Mouse (Mus musculus): Measurements from ENCODE around the gene Dbnl.
A peak's percentile ranks its signal among the peaks of the same experiment; 100 is the strongest.
"Not testable (repeated sequence)": the region's sequence is repeated elsewhere in the genome, so short reads cannot be mapped to it uniquely, and the experiment has no call there.

Dbnl gene

DNA sequence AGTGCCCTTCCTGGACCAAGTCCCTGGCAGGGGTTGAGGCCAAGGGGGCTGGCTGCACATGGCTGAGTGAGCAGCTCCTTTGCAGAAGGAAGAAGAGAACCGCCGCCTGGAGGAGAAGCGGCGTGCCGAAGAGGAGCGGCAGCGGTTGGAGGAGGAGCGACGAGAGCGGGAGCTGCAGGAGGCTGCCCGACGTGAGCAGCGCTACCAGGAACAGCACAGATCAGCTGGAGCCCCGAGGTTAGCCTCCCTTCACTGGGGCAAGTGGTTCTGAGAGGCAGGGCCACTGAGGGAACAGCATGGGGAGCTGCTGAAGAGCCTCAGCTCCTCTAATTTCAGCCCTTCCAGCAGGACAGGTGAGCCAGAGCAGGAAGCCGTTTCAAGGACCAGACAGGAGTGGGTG is 8.7 kb downstream of the Dbnl start:
- DNase-seq = no peak

DNA sequence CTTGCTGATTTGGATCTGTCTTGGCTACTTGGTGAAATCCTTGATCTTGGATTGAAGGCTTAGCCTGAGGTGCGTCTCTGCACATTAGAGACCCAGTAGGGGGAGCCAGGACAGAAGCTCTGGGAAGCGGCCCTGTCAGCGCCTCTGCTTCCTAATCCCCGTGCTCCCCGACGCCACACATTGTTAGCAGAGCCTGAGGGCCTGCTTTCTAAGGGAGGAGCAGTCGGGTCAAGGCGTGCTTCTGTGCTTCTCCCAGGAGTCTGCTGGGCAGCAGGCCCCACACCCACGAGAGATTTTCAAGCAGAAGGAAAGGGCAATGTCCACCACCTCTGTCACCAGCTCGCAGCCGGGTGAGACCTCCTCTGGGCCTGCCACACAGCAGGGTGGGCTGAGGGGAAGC is 9.1 kb downstream of the Dbnl start:
- no peak for DNase-seq

DNA sequence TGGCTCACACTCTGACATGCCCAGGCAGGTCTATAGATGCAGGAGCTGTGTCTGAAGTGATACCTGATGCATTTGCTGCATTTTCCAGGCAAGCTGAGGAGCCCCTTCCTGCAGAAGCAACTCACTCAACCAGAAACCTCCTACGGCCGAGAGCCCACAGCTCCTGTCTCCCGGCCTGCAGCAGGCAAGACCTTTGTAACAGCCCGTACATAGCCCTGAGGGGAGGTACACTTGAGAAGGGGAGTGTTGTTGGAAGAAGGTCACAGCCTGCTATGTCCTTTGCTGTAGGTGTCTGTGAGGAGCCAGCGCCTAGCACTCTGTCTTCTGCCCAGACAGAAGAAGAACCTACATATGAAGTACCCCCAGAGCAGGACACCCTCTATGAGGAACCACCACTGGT is 9.6 kb downstream of the Dbnl start:
- DNase-seq = no peak

DNA sequence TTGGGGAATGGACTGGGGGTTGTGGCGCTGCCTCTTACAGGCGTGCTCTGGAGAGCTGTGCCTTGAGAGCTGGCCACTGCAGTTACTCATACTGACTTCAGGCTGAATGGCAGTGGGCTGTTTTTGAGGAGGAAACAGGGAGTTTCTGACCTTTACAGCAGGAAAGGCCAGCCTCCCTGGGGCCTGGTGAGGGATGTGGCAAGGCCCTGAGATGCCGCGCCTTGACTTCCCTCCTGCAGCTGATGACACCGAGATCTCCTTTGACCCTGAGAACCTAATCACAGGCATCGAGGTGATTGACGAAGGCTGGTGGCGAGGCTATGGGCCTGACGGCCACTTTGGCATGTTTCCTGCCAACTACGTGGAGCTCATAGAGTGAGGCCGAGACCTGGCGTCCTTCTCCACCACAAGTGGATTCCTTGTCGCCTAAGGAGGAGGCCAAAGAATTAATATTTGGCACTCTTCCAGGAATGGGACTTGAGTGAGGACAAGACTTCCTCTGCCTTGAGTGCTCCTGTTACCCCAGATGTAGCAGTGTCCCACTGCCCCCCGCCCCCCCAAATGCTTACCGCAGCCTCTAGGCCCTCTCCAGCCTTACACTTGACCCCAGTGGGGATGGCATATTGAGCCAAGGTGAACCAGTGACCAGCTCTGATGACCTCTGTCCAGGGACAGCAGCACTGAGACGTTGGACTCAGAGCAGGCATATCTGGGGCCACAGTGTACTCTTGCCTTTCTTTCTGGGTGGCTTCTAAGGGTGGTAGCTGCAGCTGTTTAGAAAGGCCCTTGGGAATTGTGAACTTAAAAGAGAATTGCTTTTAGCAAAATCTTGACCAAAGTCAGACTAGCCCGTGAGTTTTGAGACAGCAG is 11.6 kb downstream of the Dbnl start:
- no peak for DNase-seq

DNA sequence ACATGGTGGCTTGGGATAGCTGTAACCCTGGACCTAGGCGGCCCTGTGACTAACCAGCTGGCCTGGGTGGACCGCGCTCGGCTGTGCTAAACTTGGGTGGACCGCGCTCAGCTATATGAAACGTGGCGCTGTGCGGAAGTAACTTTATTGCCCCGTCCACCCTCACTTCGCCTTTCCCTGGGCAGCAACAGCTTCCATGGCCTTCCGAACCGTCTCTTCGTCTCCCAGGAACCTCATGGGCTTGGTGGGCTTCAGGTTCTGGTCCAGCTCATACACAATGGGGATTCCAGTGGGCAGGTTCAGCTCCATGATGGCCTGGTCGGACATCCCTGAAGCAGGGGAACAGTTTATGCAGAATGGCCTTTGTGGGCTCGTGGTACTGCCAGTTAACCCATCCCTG is 13.2 kb downstream of the Dbnl start:
- DNase-seq = no peak

DNA sequence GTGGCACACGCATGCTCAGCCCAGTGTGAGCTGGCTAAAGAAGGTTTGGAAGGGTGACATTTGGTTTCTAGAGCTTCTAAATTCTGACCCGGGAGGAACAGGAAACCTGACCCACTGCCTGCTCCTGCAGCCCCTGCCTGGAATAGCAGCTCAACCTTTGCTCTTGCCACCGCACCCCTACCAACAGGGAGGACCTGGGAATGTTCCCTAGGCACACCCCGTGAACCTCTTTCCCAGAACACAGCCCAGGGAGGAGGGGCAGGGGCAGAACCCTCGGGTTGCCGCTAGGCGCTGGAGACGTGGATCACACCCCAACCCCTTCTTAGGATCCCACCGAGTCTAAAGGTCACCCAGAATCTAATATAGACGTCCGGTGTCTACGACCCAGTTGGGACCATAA is 13.7 kb downstream of the Dbnl start:
- no peak for DNase-seq

DNA sequence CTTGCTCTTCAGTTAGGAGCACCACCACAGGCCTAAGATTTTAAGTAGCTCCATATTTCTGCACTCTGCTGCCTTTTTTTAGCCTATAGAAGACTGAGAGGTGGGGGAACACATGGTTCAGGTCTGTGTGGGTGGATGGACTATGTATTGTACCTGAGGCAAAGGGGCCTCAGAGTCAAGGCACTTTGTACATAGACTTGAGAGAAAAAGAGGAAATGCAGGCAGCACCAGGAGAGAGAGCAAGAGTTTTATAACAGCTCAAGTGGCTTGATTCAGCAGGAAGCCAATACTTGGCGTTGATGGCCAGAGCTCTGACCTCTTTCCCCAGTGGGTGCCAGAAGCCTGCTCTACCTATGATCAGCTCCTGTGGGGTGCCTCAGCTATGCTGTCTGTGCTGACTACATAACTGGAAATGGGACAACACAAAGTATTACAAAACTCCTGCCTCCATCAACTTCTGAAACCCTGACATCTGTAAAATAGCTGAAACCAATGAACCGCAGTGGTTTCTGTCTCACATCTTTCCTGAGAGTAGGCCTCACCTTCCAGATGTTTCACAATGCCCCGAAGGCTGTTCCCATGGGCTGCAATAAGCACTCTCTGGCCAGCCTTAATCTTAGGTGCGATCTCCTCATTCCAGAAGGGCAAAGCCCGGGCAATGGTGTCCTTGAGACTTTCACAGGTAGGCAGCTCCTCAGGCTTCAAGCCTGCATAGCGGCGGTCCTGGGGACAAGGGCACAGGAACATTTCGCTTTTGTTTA is 14.3 kb downstream of the Dbnl start:
- no peak for DNase-seq

DNA sequence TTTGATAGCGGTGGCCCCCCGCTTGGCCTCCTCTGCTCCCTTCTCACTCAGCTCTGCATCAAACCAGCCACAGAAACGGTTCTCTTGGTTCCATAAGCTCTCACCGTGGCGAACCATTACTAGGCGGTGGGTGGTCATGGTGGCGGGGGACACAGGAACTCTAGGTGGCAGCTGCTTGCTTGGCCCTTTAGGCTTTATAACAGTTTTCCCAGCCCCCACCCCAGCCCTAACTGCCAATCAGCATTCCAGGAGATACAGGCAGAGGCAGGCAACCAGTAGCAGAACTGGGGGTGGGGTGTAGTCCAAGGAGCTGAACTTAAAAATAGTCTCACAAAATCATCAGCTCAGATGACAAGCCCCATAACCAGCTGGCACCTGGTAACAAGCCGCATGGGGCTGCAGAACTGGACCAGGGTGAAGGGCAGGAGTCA is 15.3 kb downstream of the Dbnl start, which contains the start of gene Pgam2:
Gene Pgam2, minus strand, starts transcription at position 183 of the 431 bp plus-strand sequence.
- no peak for DNase-seq

DNA sequence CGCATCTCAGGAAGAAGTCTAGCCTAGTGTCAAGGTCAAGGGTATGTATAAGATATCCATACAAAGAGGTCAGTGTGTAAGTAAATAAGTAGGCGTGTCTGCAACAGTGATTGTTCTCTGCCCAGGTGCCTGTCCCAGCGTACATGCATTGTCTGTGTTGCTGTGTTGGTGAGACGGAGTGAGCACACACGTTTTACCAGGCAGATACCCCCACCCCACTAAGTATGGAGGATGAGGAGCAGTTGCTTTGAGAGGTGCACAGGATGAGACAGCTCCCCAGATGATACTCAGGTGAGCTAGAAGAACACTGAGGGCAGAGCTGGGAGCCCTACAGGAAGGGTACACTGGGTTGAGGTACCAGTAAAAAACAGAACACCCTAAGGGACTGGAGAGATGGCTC is 15.9 kb downstream of the Dbnl start:
- no peak for DNase-seq

DNA sequence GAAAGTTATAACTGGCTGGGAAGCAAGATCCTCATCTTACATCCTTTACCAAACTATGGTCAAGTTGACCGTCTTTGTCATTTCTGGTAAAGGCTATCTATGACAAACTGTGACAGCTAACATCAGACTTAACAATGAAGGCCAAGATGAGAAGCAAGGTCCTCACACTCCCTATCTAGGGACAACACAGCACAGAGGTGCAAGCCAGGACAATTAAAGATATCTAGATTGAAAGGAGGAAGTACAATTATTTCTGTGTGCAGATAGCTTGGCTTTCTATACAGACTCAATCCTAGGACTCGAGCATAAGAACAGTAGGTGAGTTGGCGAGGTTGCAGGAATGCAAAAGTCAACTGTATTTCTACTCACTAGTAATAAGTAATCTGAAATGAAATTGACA is 17.4 kb downstream of the Dbnl start:
- DNase-seq = no peak

DNA sequence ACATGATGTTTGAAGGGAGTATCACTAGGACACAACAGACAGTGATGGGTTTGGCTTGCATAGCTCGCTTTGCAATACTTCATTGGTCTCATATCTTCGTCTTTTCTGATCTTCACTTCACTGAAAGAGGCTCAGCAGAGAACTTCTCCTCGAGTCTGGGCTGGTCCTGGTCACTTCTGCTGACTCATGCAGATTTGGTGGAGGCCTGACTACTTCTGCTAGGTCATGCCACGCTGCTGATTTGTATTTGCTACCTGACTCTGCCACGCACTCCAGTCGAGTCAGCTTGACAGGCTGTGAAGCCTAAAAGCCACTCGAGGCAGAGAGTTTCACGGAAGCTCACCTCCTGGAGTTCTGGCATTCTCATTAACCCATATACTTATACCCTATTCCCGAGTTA is 19.7 kb downstream of the Dbnl start:
- DNase-seq = no peak

DNA sequence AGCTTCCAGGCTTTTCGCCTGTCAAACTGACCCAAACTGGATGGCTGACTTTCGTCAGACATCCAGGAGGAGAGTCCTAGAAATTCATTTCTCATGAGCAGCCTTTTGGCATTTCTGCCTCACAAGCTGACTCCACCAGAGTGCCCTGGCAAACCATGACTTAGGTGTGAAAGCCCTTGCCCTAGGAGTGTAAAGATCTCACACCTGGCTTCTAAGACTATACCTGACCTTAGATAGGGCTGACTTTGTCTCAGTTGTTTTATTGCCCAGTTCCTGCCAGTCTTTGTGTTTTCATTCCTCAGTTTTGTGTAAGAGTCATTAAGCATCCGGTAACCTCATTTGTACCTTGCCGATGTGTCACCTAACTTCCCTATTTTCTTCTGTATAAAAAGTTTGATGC is 21.2 kb downstream of the Dbnl start:
- DNase-seq = not testable (repeated sequence)

DNA sequence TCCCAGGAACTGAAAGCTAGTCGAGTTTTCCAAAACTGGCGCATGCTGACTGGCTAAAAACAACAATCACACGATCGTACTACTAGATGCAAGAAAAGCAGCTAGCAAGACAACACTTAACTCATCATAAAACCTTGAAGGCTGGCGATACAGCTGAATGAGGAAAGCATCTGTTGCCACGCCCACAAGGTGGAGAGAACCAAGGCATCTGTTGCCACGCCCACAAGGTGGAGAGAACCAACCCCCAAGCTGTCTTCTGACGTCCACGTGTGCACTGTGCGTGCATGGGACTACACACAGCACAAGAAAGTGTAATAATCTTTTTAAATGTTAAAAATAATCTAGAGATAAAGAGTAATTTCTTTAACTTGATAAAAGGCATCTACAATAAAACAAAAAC is 25.1 kb downstream of the Dbnl start:
- no peak for DNase-seq

DNA sequence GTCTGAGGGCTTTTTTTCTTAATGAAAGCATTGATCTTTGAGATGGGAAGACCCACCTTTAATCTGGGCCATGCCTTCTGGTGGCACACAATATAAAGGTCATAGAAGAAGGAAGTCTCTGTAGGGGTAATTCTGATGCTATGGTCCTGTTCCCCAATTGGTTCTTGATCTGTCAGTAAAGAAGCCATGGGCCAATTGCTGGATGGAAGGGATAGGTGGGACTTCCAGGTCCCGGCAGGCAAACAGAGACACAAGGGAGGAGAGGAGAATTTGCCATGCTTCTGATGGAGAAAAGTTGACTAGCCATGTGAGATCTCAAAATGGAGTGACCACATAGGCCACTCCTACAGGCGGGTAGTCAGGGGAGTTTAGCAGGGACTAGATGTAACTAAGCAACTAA is 30.9 kb downstream of the Dbnl start:
- no peak for DNase-seq

DNA sequence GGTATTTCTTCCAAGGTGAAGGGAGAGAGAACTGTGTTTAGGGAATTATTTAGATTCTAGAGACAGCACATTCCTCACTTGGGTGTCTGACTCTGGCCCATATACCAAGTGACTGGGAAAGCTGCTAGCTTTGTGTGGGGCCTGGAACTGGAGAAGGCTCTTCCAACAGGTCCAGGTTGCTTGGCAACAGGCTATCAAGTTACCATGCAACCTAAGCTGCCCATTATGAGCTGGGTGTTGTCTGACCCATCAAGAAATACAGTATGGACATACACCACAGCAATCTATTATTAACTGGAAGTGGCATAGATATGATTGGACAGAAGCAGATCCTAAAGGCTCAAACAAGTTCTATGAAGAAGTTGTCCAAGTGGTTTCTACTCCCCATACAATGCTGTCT is 37.1 kb downstream of the Dbnl start:
- no peak for DNase-seq

DNA sequence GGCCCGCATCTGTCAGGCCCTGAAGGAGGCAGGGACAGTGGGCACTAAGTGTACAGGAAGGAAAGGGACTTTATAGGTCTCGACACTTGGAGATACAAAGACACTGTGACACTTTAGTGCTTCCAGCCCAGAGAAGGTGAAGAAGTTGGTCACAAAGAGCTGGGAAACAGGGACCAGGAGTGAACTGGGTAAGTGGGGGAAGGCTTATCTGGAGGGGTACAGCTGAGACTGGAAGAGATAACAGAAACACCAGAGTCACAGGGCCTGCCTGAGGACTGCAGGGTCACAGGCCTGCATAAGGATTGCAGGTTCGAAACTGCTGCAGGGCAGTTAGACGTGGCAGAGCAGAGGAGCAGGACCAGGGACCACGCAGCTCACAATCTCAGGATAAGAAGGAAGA is 39.6 kb downstream of the Dbnl start:
- no peak for DNase-seq

DNA sequence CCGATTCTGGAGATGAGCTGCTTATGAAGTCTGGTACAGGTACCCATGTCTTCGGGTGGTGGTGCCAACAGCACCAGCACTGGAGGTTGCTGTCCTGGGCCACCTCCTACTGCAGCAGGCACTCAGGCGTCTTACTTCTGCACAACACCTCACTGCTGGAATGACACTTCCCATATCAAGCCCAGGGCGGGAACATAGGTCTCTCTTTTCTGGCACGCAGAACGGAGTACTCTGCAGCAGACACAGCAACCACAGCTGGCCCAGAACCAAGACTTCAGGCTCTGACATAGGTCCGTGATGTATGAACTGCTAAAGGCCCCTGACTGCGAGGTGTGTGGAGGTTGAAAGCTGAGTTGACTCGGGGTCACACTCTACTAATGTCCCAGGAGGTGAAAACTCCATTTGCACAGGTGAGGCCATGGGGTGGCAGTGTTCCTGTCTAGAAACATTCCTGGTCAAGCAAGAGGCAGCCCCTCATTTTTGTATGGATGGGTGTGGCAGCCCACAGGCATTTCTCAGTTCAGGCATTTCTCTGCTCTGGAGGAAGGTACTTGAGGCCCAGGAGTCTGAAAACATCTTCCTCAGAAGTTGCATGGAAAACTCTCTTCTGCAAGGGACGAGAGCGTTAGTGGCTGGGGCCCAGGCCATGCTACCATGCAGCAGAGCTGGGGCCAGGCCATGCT is 40.4 kb downstream of the Dbnl start:
- no peak for DNase-seq

DNA sequence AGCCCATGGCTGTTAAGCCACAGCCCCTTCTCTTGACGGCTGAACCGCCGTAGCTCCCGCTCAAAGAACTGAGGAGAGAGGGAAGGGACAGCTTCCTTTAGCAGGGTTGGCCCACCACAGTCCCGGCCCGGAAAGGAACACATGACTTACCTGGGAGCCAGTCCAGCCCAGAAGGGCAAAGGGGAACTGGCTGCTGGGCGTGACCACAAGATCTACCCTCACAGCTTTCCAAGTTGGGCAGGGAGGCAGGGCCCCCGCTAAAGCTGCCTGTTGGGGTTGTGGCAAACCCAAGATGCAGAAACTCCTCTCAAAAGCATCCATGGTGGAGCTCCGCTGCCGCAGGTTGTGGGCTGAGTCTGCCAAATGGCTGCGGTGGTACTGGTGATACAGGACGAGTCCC is 41.0 kb downstream of the Dbnl start:
- no peak for DNase-seq

DNA sequence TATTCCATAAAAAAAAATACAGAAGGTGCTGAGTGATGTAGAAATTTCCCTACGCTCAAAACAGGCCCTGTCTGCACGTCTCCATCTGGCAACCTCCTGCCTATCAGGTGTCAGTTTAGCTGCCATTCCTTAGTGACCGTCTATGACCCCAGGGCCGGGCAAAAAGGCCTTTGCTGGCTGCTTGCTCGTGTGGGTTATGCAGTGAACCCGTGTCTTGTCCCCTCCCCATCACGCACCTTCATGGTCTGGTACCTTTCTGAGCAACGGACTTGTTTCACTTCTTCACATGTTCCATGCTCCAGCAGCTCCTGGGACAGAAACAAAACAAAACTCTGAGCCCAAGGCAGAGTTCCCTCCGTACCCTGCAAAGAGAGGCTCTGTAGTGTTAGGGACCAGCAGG is 46.2 kb downstream of the Dbnl start:
- DNase-seq = no peak

DNA sequence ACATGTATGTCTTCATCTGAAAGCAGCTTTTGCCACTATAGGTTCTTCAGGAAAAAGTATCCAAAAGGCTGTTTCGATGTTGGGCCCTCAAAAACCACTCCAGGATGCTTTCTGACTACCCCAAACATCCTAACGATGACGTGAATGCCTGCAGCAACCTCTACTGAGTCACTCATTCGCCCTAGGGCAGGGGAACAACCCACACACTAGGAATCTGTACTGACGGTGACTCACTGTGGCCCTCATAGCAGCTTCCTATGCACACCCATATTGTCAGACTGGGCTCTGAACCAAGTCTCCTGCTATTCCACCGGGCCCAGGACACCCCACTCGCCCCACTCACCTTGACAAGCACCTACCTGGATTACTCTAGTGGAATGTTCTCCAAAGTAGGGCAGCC is 46.8 kb downstream of the Dbnl start:
- no peak for DNase-seq

DNA sequence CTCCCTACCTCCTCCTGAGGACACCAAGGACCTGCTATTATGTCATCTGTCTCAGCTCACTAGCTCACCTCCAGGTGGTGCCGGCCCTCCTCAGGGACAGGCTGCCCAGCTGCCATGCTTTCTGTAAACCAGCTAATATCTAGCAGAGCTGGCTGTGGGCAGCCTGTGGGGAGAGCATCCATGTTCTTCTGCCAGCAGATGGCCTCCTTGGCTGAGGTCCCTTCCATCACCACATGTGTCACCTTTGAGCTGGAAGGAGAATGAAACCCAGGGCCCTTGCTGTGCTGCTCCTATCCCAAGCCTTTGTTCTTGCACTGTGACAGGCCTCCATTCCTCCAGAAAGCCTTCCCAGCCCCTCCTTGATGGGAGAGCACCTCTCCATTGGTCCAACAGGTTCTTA is 47.8 kb downstream of the Dbnl start:
- DNase-seq = peak; percentile 55

DNA sequence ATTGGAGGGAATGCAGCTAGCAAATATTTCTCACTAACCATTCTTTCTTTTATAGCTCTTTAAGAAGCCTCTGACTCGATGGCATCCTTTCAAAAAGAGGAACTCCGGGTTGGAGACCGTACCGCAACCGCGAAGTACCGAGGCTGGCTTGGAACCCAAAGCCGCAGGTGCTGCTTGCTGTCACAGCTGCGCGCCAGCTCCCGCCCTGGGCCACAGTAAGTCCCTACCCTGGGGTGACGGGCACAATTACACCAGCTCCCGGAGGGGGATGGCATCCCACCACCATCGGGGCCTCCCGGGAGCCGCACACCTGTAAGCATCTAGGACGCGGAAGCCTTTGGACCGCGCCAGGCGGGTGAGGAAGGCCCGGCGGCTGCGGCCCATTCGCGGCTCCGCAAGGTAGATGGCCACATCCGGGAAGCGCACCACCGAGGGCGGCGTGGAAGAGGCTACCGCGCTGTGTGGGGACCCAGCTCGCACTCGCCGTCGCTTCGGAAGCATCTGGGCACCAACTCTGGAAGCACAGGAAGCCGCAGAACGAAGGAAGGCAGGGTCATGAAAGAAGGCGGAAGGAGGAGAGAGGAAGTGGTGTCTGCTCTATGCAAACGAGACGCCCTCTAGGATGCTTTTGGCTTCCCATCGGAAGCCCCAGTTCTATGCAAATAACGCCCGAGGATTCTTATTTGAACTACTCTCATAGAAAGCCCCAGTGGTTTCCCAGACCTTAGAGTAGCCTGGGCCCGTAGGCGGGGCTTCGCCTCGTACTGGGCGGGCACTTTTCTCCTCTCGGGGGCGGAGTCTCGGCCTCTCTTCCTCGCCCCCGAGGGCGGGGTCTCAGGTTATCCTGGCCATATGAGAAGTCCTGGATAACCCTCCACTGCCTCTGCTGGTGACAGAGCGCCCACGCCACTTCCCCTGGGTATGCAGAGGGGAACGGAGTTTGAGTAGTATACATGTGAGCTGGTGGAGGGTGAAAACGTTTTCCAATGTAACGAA is 49.3 kb downstream of the Dbnl start, which contains the start of gene Polm:
Gene Polm, minus strand, starts transcription at position 766 of the 996 bp plus-strand sequence.
- peak; percentile 96 for DNase-seq

Measured in cerebellum, adult 9-10 months (tissue).